Mouse (Mus musculus) testis, postnatal 10 days (tissue): ENCODE data around the gene Etv4.

Experiments
- DNase-seq: peaks from one replicate; pipeline ENCODE4 v3.0.0; 2021; ENCODE audit warnings: low spot score

The Etv4 gene

GRCm38 (mm10) chr11:101719986-101720520 lies 65.1 kb downstream of the Etv4 start:
- DNase-seq: no peak
